Mouse (Mus musculus) cortical plate, adult 2 months (tissue): ENCODE measurements at regions not wholly inside any gene's neighbourhood (a gene's known extent, or its start where the extent isn't known, plus 50 kb on each side); places are given as distances from the start of the nearest gene placed in this dataset.

Experiments
- CTCF ChIP-seq: fragments of 200-500 bp; IDR thresholded peaks from 2 replicates; pipeline ENCODE4 v1.5.1; 2011; ENCODE audit warnings: mild to moderate bottlenecking, control low read depth, low read length; ENCODE audit not compliant: insufficient read depth; ENCODE audit errors: extremely low read depth
- POLR2A ChIP-seq: fragments of 200-500 bp; IDR thresholded peaks from 2 replicates; pipeline ENCODE4 v1.6.1; 2011; ENCODE audit warnings: mild to moderate bottlenecking, low read length, control low read depth; ENCODE audit not compliant: insufficient read depth; ENCODE audit errors: extremely low read depth

GRCm38 (mm10) chr3:52822848-52823247, 194.2 kb downstream of the Cog6 start:
- TF ChIP-seq POLR2A, result no peak
- TF ChIP-seq CTCF, result no peak
